Mouse (Mus musculus) forebrain, embryonic 12.5 days (tissue): ENCODE results near the gene Lysmd2. TPM values are rescaled to one million over a fixed set of nuclear protein-coding genes. Genes with fewer than 3 reads are reported as not detected.

Experiments used
- ATAC-seq: fragments of 200-750 bp; cut with Nextera tagmentation; 2 replicates; pipeline ENCODE4 v1.8.0; 2017; ENCODE audit warnings: moderate TSS enrichment; ENCODE audit not compliant: low FRiP score
- H3K27ac ChIP-seq: fragments of 300-500 bp; sonication (generic); 2 replicates; pipeline ENCODE4 v1.5.1; 2016; ENCODE audit warnings: mild to moderate bottlenecking
- H3K27me3 ChIP-seq: fragments of 300-500 bp; sonication (generic); 2 replicates; pipeline ENCODE4 v1.6.1; 2016; ENCODE audit warnings: mild to moderate bottlenecking
- H3K36me3 ChIP-seq: fragments of 300-500 bp; sonication (generic); replicated peaks from 2 replicates; pipeline ENCODE4 v1.6.1; 2016; ENCODE audit warnings: mild to moderate bottlenecking
- H3K4me1 ChIP-seq: fragments of 300-500 bp; sonication (generic); 2 replicates; pipeline ENCODE4 v1.6.1; 2016
- H3K4me2 ChIP-seq: fragments of 300-500 bp; sonication (generic); 2 replicates; pipeline ENCODE4 v1.6.1; 2016; ENCODE audit warnings: mild to moderate bottlenecking, moderate library complexity
- H3K4me3 ChIP-seq: fragments of 300-500 bp; sonication (generic); replicated peaks from 2 replicates; pipeline ENCODE4 v1.5.1; 2016; ENCODE audit warnings: mild to moderate bottlenecking
- H3K9ac ChIP-seq: fragments of 300-500 bp; sonication (generic); 2 replicates; pipeline ENCODE4 v1.6.1; 2016; ENCODE audit warnings: mild to moderate bottlenecking
- H3K9me3 ChIP-seq: fragments of 300-500 bp; sonication (generic); 2 replicates; pipeline ENCODE4 v1.6.1; 2016
- WGBS: fragments of 180-500 bp; shearing (Covaris S2); methylation state at CpG from one replicate; pipeline ENCODE4 v1.1.7; 2016; 5-methylcytosine and 5-hydroxymethylcytosine counted together
- polyA plus RNA-seq: library from polyadenylated mRNA; unstranded; fragments of >200 nt; fragmentation: Nextera tagmentation; extraction: Ambion mirVana; gene quantifications from 2 replicates; pipeline ENCODE4 v1.2.1, GENCODE M21; 2016

Lysmd2 gene
- polyA plus RNA-seq, 1 experiment from 2014 or later: 15.5 TPM

DNA sequence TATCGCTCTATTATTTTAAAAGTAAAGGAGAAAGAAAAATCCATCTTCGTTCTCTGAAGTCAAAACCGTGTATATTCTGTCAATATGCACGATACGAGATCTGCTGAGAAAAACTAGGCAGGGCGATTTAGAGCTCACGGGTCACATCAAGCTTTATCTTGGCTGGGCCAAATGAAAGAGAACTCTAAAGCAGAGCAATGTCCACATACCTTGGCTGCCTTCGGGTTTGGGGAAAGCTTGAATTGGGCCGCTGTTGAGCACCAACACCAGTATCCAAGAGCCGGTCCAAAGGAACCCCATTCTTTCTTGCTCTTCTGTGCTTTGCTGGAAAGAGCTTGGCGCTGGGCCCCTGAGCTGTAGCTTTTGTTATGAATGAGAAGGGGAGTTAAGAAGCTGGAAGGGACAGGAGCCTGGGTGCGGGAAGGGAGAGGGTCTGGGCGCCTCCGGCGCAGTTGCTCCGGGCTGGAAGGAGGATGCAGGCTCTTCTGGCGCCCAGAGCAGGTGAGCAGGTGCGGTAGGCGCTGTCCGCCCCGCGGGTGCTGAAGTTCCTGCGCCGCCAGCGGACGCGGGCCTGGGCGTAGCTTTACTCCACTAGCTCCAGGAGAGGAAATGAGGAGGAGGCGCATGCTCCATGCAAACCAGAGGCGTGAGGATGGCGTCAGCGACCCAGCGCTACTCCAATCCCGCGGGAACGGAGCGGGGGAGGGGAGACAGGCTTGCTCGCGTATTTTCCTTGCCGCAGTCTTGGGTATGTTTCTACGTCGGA, 58.1 kb downstream of the Lysmd2 start, which contains the start of gene Scg3:
Gene Scg3 (minus strand): TSS at position 631 of the 766 bp plus-strand sequence.
- Histone ChIP-seq H3K4me1 (0 out of 2 replicates have a peak, but pooled peaks cover 8% of the 10 kb centered on the region), H3K4me3 (peak within 1 kb of the TSS; percentile 58), H3K36me3 (0 out of 2 replicates have a peak, but pooled peaks cover 9% of the 10 kb centered on the region), H3K4me2 (peak within 1 kb of the TSS; percentile 60), H3K9me3 (no peaks in the 10 kb centered on the region), H3K27me3 (no peaks in the 10 kb centered on the region), H3K9ac (peak within 1 kb of the TSS; percentile 68), H3K27ac (peak within 1 kb of the TSS; percentile 75)
- 5% methylated on average over 42 of the region's 42 CpGs for WGBS
- ATAC-seq: peak; percentile 100

GRCm38 (mm10) chr9:75684292-75684691, 58.8 kb downstream of the Lysmd2 start:
- Histone ChIP-seq H3K9ac (peak overlapping the region; percentile 68; the same call in 1 of the 2 replicates), H3K9me3 (0 out of 2 replicates have a peak, but pooled peaks cover 2% of the 10 kb centered on the region), H3K4me1 (0 out of 2 replicates have a peak, but pooled peaks cover 8% of the 10 kb centered on the region), H3K36me3 (0 out of 2 replicates have a peak, but pooled peaks cover 8% of the 10 kb centered on the region), H3K4me3 (peak overlapping the region; percentile 58), H3K4me2 (peak overlapping the region; percentile 60), H3K27ac (peak overlapping the region; percentile 75; the same call in 1 of the 2 replicates), H3K27me3 (no peaks in the 10 kb centered on the region)
- peak; percentile 3 for ATAC-seq
- 61% methylated on average over 4 of the region's 4 CpGs for WGBS

- peak overlapping the region; percentile 60; the same call in 1 of the 2 replicates for H3K4me2 ChIP-seq
- H3K27me3 ChIP-seq: no peaks in the 10 kb centered on the region
- H3K9me3 ChIP-seq: 0 out of 2 replicates have a peak, but pooled peaks cover 5% of the 10 kb centered on the region
- ATAC-seq: no peak
- no peak overlapping the region for H3K4me3 ChIP-seq
- H3K9ac ChIP-seq: no peak overlapping the region
- WGBS: 43% methylated on average over 3 of the region's 3 CpGs
- H3K4me1 ChIP-seq: 0 out of 2 replicates have a peak, but pooled peaks cover 8% of the 10 kb centered on the region
- 0 out of 2 replicates have a peak, but pooled peaks cover 8% of the 10 kb centered on the region for H3K36me3 ChIP-seq
- no peak overlapping the region for H3K27ac ChIP-seq
These were observed 59.2 kb downstream of the Lysmd2 start for GRCm38 (mm10) chr9:75684772-75685171.

Other genes with a start within 250 kb of the Lysmd2 start
- gene Mapk6, start 215.7 kb upstream of the Lysmd2 start, polyA plus RNA-seq: 167 and 177 TPM in 2 replicates
- gene Leo1, start 184.2 kb upstream of the Lysmd2 start, polyA plus RNA-seq: 55.1 and 57.1 TPM in 2 replicates
- gene Tmod3, start 66.1 kb upstream of the Lysmd2 start, polyA plus RNA-seq: 101 and 103 TPM in 2 replicates
- gene Tmod2, start 14.4 kb upstream of the Lysmd2 start, polyA plus RNA-seq: 112 and 121 TPM in 2 replicates
- gene Scg3, start 58.3 kb downstream of the Lysmd2 start, polyA plus RNA-seq: 65.0 and 81.2 TPM in 2 replicates
- gene Bmp5, start 149.6 kb downstream of the Lysmd2 start, polyA plus RNA-seq: 2.1 and 4.1 TPM in 2 replicates